Mouse (Mus musculus) skeletal muscle tissue, adult 2 months (tissue): ENCODE measurements around the gene Rbm24.

Experiments
- DNase-seq: peaks from one replicate; pipeline ENCODE4 v3.0.0-alpha.2; 2012; ENCODE audit warnings: low read depth, low spot score

Gene Rbm24

GRCm38 (mm10) chr13:46418141-46418601, at the start of gene Rbm24:
Gene Rbm24 (plus strand): TSS chr13:46418434.
- DNase-seq: peak; percentile 91

- DNase-seq: no peak
Measured at GRCm38 (mm10) chr13:46372884-46373283, 45.4 kb upstream of the Rbm24 start.

- no peak for DNase-seq
Measured at GRCm38 (mm10) chr13:46375371-46375770, 42.9 kb upstream of the Rbm24 start.

- DNase-seq: no peak
Measured at GRCm38 (mm10) chr13:46387396-46387795, 30.8 kb upstream of the Rbm24 start.

- DNase-seq: no peak
Measured at GRCm38 (mm10) chr13:46391654-46392053, 26.6 kb upstream of the Rbm24 start.

- DNase-seq: no peak
Measured at GRCm38 (mm10) chr13:46392893-46393292, 25.3 kb upstream of the Rbm24 start.

- DNase-seq: no peak
Measured at GRCm38 (mm10) chr13:46393936-46394335, 24.3 kb upstream of the Rbm24 start.

- DNase-seq: no peak
Measured at GRCm38 (mm10) chr13:46397235-46397634, 21.0 kb upstream of the Rbm24 start.

GRCm38 (mm10) chr13:46407151-46407550, 11.1 kb upstream of the Rbm24 start:
- DNase-seq: no peak

GRCm38 (mm10) chr13:46412247-46412646, 6.0 kb upstream of the Rbm24 start:
- peak; percentile 78 for DNase-seq

- DNase-seq: peak; percentile 93
Measured at GRCm38 (mm10) chr13:46413588-46413987, 4.6 kb upstream of the Rbm24 start.

- DNase-seq: peak; percentile 75
Measured at GRCm38 (mm10) chr13:46414050-46414449, 4.2 kb upstream of the Rbm24 start.

- no peak for DNase-seq
Measured at GRCm38 (mm10) chr13:46416021-46416420, 2.2 kb upstream of the Rbm24 start.

- no peak for DNase-seq
Measured at GRCm38 (mm10) chr13:46417594-46417993, 640 bp upstream of the Rbm24 start.

- no peak for DNase-seq
Measured at GRCm38 (mm10) chr13:46418731-46419545, 704 bp downstream of the Rbm24 start.

GRCm38 (mm10) chr13:46419648-46420047, 1.4 kb downstream of the Rbm24 start:
- DNase-seq: no peak

GRCm38 (mm10) chr13:46420095-46420494, 1.9 kb downstream of the Rbm24 start:
- DNase-seq: no peak

- DNase-seq: no peak
Measured at GRCm38 (mm10) chr13:46423805-46424204, 5.6 kb downstream of the Rbm24 start.

GRCm38 (mm10) chr13:46424376-46424775, 6.1 kb downstream of the Rbm24 start:
- DNase-seq: no peak

GRCm38 (mm10) chr13:46426651-46427269, 8.5 kb downstream of the Rbm24 start:
- DNase-seq: peak; percentile 96

GRCm38 (mm10) chr13:46428964-46429363, 10.7 kb downstream of the Rbm24 start:
- DNase-seq: no peak

GRCm38 (mm10) chr13:46429866-46430265, 11.6 kb downstream of the Rbm24 start:
- DNase-seq: no peak
